Mouse (Mus musculus): ENCODE results near the gene Ctnnbip1. TPM values are rescaled to one million over a fixed set of nuclear protein-coding genes. Genes with fewer than 3 reads are reported as not detected.
"Not testable (repeated sequence)": the region's sequence is repeated elsewhere in the genome, so short reads cannot be mapped to it uniquely, and the experiment has no call there.

Ctnnbip1 gene
- polyA plus RNA-seq, 1 experiment from 2014 or later = 81.2 TPM

GRCm38 (mm10) chr4:149613497-149613896 is 95.5 kb downstream of the Ctnnbip1 start:
- H3K4me2 ChIP-seq = not testable (repeated sequence)

GRCm38 (mm10) chr4:149614869-149615268 is 96.8 kb downstream of the Ctnnbip1 start:
- H3K27ac ChIP-seq = no peak overlapping the region
- no peak for ATAC-seq
- H3K4me2 ChIP-seq = no peak overlapping the region
- no peak overlapping the region for H3K4me3 ChIP-seq
- H3K9me3 ChIP-seq (replicated peaks) = peaks cover 4% of the 10 kb centered on the region
- H3K4me1 ChIP-seq = peaks cover under 1% of the 10 kb centered on the region; the same call in 1 of the 2 replicates
- no peaks in the 10 kb centered on the region for H3K27me3 ChIP-seq
- peaks cover 36% of the 10 kb centered on the region for H3K36me3 ChIP-seq (ENCODE audit: poor library complexity, severe bottlenecking)
- H3K9ac ChIP-seq = no peak overlapping the region
- 100% methylated on average over 3 of the region's 3 CpGs for WGBS

More at GRCm38 (mm10) chr4:149613497-149613896, 95.5 kb downstream of the Ctnnbip1 start:
- ATAC-seq; H3K9me3 ChIP-seq (replicated peaks); H3K27ac ChIP-seq; H3K9ac ChIP-seq; H3K4me3 ChIP-seq; H3K27me3 ChIP-seq: not testable (repeated sequence)
- H3K36me3 ChIP-seq (ENCODE audit: poor library complexity, severe bottlenecking) = peaks cover 33% of the 10 kb centered on the region
- 80% methylated on average over 6 of the region's 6 CpGs for WGBS
- peaks cover 14% of the 10 kb centered on the region for H3K4me1 ChIP-seq

Small RNA genes lying within 50 kb of the gene (microRNA-seq; reads per million reads assigned to microRNA genes)
- gene Mir5616 = 1.9 reads per million

Other genes with a start within 250 kb of the Ctnnbip1 start
- 136 TPM in 2 replicates for gene Kif1b, start 210.5 kb upstream of the Ctnnbip1 start, polyA plus RNA-seq (2015; fragmentation: Nextera tagmentation; extraction: Ambion mirVana)
- 47.4 and 53.0 TPM in 2 replicates for gene Ube4b, start 91.5 kb upstream of the Ctnnbip1 start, polyA plus RNA-seq (2015; fragmentation: Nextera tagmentation; extraction: Ambion mirVana)
- gene Rbp7, start 63.3 kb upstream of the Ctnnbip1 start, polyA plus RNA-seq (2015; fragmentation: Nextera tagmentation; extraction: Ambion mirVana) = not detected in 2 replicates
- gene Tmem274, start 40.9 kb upstream of the Ctnnbip1 start, polyA plus RNA-seq (2015; fragmentation: Nextera tagmentation; extraction: Ambion mirVana) = 0.28 and 0.62 TPM in 2 replicates
- gene Nmnat1, start 33.0 kb upstream of the Ctnnbip1 start, polyA plus RNA-seq (2015; fragmentation: Nextera tagmentation; extraction: Ambion mirVana) = 11.8 and 15.7 TPM in 2 replicates
- 50.3 and 59.4 TPM in 2 replicates for gene Lzic, start 33.0 kb upstream of the Ctnnbip1 start, polyA plus RNA-seq (2015; fragmentation: Nextera tagmentation; extraction: Ambion mirVana)
- gene Clstn1, start 68.2 kb downstream of the Ctnnbip1 start, polyA plus RNA-seq (2015; fragmentation: Nextera tagmentation; extraction: Ambion mirVana) = 22.7 and 26.0 TPM in 2 replicates
- gene Pik3cd, start 184.3 kb downstream of the Ctnnbip1 start, polyA plus RNA-seq (2015; fragmentation: Nextera tagmentation; extraction: Ambion mirVana) = 8.0 and 9.0 TPM in 2 replicates
- 31.0 and 34.6 TPM in 2 replicates for gene Tmem201, start 219.8 kb downstream of the Ctnnbip1 start, polyA plus RNA-seq (2015; fragmentation: Nextera tagmentation; extraction: Ambion mirVana)

Data from forebrain, embryonic 13.5 days (tissue).